Mouse (Mus musculus) lung, postnatal 10 days (tissue): ENCODE data around the gene Vezt.

Experiments
- DNase-seq: peaks from one replicate; pipeline ENCODE4 v3.0.0; 2021

The Vezt gene

DNA sequence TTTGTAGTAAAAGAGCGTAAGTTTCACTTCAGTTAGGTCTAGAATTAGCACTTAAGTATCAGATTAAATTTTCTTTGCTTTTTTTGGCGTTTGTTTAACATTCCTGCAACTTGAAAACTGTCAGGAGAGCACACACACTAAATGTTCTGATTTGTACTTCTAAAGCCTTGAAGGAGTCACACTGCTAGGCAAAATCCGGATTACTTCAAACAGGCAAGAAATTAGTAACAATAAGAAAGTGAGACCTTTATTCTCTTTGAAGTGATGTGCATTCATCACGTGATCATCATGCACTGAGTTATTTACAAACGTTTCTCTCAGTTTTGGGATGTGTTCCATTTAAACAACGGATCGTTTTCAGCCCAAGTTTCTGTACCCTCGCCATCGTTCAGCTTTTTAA is 1.6 kb upstream of the Vezt start:
- no peak for DNase-seq

DNA sequence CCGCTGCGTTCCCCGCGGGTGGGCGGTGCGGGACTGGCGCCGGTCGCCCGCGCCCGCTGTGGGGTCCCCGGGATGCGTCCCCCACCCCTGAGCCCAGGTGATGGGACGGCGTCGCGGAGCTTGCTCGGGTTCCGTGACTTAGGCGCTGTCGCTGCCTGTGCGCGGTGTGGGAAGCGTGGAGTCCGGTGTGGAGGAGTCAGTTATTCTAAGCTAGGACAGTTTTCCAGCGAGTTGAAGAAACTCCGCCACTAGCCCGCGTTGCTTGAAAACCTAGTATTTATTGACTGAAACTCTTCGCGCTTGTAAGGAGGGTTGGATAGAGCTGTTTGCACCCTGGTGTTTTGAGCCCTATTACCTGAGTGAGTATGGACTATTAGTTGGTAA is 750 bp upstream of the Vezt start:
- no peak for DNase-seq

DNA sequence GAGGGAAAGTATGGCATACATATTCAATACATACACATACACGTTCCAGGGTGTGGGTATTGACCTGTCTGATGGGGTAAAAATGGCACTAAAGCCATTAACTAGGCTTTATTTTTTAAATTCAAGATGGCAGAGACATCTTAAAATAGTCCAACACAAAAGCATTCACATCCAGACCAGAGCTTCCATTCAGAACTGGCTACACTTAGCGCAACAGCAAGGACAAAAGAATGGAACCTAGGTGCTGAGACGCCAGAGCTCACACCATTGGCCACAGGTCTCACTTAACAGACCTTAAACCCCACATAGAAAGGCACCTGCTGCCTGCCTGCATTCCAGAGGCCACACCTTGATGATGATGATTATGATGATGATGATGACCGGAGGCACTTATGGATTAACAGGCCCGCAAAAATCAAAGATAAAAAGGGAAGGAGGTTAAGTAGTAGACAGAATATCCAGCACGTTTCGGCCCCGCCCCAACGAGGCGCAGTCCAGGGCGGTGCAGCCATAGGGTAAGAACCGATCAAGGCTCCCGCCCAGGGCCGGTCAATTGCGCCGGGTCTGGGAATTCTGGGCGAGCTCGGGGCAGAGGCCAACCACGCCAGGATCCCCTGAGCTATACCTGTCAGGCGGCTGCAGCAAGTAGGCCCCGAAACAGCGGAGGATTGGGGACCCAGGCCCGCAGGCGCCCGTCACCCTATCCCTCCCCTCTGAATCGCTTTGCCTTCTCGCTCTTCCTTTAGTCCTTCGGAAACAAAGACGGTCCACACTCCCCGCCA is 550 bp downstream of the Vezt start:
- DNase-seq = peak; percentile 74

DNA sequence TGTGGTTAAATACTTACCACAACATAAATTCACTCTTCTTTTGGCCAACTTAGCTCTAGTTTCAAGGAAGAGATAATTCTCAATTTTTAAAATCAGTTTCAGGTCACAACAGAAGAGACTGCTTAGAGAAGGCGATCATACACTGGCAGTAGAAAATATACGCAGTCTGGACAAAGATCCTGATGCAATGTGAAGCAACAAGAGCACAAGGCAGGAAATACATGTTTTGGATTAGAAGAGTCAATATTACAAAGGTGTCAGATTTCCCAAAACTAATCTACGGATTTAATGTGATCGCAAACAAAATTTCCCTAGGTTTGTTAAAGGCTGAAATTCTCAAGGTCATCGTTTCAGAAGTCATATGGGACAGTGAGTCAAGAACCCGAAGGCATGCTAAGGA is 4.5 kb downstream of the Vezt start:
- DNase-seq = no peak

DNA sequence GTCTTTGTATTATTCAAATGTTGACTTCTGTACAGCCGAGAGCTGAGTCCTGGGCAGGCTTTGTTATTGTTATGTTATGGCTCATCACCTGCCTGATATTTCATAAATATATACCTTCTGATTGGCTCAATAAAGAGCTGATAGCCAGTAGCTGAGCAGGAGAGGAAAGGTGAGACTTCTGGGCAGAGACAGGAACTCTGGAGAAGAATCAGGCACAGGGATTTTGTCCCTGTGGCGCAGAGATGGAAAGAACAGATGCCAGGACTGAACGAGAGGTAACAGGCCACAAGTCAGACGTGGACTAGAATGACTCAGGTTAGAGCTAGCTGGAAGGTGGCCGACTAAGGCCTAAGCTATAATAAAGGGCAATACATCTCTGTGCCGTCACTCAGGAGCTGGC is 7.1 kb downstream of the Vezt start:
- DNase-seq = no peak

DNA sequence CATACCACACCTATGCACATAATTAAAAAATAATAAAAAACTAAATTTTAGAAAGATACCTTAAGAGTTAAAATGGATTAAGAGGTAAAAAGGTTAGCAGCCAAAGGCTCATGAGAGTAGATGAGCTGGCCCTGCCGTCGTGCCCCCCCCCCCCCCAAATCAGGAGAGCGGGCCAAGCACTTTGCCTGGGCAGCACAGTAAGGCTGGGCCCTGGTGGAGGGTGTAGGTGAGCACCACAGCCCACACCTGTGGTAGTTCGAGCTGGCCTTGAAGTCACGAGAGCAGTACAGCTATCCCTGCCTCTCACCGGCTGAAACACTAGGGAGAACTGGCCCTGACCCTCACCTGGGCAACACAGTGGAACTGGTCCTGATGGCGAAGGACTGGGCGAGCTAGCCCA is 10.5 kb downstream of the Vezt start:
- DNase-seq = no peak

DNA sequence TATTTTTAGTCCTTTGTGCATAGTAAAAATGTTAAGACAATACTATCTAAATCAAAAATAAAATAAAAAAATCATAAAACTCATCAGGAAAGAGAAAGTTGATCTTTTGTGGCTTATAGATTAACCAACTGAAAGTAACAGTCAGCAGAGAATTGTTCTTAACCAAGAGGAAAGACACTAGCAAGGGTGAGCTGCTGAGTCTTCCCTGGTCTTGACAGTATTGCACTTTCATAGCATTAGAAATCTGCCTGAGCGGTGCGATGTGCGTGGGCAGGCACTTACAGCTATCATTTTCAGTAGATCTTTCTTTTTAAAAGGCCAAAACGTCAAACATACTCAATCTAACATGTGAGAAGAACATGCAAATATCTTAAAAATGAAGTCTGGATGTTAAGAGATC is 14.6 kb downstream of the Vezt start:
- DNase-seq = no peak

DNA sequence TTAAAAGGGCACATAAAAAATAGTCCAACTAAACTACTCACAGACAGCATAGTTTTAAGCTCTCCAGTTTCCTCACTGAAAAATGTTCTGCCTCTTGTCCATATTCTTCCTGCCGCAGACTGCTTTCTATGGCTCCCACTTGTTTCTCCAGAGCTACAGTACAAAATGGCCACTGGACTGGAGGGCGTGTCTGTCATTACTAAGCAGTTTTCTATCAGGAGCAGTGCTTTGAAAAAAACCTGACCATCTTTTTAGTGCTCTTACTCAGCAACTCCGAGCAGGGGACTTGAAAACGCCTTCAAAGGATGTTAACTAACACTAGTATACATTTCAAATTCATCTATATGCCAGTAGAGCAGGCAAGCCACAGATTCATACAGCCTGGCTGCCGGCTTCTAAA is 15.0 kb downstream of the Vezt start:
- no peak for DNase-seq

DNA sequence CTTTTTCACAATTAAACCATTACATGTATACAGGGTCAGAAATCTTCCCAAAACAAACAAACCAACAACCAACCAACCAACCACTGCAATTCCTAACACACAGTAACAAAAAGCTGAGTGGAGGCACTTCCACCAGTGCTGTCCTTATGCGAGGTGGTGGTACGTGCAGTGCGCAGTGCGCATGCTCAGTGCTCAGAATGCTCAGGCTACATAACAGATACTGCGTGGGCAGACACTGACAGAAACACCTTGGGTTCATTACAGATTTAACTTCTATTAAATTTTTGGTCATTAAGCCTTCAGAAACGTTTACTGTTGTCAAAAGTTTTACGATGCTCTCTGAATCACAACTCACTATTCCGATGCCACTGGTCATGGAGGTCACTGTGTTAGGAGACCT is 18.2 kb downstream of the Vezt start:
- no peak for DNase-seq

DNA sequence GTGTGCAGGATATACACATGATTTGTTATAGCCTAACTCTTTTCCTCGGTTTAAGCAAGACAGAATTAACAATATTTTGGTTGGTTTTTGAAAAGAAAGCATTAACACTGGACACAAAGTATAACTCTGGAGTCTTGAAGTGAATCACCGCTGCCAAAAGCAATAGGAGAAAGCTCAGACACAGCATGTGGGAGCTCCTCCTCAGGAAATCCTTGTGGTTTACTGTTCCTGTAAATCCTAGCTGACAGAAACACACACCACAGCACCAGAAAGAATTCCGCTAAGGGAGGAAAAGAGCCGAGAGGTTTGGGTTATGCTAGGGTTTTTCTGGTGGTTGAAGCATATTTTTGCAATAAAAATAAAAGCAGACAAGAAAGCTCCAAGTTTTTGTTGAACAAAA is 21.4 kb downstream of the Vezt start:
- no peak for DNase-seq

DNA sequence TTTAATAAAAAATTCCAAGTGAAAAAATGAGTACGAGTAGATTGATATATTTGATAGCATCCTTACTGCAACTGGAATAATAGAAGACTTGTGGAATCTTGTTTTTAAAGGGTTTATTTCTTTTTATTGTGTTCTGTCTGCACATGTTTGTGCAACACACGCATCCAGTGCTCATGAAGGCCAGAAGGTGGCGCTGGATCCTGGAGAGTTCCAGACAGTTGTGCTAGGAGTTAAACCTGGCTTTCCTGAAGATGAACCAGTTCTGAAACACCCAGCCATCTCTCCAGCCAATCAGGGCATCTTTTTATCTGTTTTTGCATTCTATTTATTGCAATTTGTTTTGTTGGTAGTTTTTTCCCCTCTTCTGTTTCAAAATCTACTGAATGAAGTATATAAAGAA is 22.4 kb downstream of the Vezt start:
- peak; percentile 79 for DNase-seq

DNA sequence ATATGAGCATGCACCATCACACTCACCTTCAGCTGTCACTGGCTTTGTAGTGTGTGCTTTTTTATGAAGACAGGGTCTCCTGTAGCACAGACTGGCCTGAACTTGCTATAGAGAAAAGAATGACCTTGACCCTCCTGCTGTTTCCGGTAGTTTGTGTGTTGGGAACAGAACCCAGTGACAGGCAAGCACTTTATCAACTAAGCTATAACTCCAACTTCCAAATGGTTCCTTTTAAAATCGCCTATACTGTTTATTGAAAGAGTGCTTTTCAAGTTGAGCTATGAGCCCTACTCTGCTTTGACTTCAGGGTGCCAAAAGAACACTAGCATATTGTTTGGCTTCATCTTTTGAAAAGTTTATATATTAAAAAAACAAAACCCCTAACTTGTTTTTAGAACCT is 24.6 kb downstream of the Vezt start:
- DNase-seq = no peak

DNA sequence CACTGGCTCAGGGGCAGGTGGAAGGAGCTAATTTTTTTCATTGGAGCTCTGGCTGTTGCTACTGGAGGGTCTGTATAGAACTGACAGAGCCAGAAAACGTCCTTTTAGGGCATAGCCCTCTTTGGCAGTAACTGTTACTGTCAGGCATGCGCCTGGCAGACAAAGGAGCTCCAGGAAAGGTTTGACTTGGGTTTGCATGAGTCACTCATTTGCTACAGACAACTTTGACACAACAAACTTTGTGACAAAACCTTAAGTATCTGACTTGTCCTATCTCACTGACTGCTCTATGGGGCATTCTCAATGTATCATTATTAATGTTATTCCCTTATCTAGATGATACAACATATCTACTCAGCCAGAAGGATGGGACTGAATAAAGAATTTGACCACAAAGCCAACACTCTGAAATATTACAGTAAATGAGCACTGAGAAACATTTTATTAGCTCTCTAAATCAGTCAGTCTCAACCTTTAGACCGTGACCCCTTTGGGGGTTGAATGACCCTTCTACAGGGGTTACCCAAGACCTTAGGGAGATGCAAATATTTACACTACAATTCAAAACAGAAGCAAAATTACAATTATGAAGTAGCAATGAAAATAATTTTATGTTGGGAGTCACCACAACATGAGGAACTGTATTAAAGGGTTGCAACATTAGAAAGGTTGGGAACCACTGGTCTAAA is 25.5 kb downstream of the Vezt start:
- DNase-seq = no peak

DNA sequence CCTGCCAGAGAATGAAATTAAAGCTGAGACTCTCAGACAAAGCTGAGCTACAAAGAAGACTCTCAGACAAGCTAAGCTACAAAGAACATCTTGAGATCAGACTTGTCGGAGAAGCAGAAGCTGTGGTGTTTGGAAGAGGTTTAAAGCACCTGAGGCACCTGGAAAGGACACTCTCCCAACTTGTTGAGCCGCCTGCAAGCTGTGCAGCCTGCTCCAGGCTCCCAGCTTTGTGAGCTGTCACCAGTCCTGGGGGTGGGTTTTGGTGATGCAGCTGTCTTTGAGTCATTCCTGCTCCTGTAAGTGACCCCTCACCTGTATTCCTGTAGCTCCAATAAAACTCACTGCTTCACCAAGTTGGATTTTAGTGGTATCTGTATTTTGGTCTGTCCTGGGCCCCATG is 27.3 kb downstream of the Vezt start:
- DNase-seq = no peak

DNA sequence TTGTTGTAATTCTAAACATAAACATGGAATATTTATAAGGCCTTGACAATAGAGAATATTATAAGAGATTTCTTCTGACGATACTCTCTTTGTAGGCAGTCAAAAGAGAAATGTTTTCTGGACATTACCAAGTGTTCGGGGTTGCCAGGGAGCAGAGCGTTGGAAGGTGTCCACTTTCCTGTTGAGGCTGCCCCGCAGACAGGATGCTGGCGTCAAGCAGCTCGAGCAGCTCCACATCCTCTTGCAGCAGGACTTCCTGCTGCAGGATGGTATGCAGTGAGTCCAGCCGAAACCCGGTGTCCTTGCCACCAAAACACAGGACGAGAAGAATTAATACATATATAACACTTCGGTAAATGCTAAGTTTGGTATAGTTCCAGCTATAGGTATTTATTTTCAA is 35.4 kb downstream of the Vezt start:
- peak; percentile 57 for DNase-seq

DNA sequence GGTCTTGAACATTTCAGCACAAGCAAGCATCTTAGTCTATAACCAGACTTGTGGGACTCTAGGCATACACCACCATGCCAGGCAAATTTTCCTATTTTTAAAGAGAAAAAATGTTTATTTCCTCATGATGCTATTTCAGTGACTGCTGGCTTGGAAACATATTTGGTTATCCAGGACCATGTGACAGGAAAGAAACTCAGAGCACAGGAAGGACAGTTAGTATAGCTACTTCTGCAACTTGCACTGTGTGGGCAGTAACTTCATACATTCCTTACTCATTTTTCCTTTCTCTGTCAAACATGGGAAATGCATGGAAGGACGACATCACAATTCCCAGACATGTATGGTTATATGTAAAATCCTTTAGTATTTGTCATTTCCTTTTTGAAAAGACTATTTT is 36.3 kb downstream of the Vezt start:
- DNase-seq = no peak

DNA sequence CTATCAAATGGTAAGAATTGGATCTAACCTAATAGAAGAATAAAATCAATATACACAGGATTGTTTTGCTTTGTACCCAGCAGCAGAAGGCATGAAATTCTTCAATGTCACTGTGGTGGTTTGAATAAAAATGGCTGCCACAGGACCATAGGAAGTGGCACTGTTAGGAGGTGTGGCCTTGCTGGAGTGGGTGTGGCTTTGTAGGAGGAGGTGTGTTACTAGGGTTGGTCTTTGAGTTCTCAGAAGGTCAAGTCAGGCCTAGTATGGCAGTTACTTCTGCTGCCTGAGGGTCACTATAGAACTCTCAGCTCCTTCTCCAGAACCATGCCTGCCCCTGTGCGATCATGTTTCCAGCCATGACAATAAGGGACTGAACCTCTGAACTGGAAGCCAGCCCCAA is 40.5 kb downstream of the Vezt start:
- no peak for DNase-seq

DNA sequence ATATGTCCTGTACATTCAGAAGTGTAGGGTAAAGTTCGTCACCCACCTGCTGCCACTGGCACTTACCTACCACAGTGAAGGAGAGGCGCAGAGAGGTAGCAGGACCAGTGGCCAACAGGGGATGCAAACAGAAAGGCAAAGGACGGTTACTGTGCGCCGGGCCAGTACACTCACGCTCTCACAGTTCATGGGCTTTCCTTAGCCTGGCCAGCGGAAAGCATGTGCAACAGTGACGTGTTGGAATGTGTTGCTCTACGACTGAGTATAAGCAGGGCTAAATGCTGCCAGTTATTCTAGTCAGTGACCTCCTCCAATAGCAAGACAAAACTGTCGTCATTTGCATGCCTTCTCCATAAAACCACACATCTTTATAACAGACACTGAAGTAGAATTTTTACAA is 41.5 kb downstream of the Vezt start:
- DNase-seq = no peak

DNA sequence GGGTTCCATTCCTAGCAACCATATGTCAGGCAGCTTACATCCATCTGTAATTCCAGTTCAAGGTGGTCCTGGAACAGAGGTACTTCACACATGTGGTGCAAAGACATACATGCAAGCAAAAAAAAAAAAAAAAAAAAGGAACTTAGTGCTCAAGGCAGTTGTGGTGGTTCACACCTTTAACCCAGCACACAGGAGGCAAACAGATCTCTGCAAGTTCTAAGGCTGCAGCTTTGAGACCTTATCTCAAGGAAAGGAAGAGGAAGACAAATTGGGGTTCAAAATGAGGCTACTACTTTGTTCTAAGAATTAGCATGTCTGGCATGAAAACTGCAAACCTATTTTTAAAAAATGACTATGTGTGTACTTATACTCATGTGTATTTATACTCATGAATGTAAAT is 50.3 kb downstream of the Vezt start:
- DNase-seq = no peak

DNA sequence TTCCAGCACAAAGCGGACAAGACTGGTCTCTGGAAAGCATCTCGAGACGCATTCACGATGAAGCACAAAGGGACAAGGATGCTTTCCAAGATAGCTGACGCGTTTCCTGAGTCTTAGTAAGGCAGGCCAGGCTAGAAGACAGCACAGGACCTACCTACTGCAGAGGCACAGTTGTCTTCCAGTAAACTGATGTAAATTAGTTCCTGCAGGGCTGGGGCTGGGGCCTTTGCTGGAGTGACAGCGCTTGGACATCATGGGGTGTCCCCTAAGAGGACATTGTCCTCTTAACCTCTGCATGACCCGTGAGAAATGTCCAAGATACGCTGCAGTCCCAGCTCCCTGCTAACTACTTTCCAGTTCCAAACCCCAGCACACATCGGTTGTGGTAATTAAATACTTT is 66.3 kb downstream of the Vezt start:
- no peak for DNase-seq

DNA sequence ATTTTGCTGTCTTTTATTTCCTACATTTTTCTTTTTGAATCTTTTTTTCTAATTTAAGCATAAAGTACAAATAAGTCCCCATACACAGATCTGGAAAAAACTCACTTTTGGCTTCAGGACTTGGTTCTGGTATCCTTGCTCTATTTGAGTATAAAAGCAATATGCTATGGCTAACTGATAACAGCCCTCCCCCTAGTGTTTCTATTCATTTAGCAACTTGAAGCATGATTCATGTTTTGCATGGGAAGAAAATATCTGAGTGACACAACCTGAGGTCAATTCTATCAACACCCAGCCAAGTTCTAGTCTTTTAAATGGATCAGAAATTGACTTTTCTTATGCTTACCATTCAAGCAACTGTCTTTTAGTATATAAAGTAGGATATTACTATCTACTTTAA is 68.1 kb downstream of the Vezt start:
- no peak for DNase-seq

DNA sequence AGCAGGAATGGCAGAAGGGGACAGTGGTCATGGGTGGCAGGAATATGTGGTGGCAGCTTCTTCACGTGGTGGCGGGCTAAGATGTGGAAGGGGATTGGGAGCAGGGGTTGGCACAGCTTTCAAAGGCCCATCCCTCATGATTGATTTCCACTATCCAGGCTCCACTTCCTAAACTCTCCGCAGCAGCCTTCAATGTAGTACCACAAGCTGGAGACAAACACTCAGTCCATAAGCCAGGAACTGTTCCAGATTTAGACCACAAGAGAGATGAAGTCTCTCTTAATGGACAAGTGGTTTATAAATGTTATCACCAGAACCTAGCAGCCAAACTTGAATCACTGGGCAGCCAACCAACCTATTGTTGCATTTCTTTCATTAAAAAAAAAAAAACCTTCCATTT is 81.6 kb downstream of the Vezt start:
- DNase-seq = peak; percentile 21

DNA sequence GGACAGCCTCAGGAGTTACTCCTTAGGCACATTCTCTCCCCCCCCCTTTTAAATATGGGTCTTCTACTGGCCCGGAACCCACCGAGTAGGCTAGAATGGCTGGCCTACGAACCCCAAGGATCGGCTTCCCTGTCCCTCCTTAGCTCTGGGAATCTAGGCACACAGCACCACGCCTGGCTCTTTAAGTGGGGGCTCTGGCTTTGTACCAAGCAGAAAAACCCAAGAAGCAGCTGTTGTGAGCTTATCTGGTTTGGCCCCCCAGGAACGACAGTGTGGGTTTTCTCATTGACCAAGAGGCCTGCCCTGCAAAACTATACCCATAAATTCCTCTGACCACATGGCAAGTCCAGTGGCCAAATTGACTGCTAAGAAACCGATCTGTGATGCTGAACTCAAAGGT is 82.1 kb downstream of the Vezt start:
- no peak for DNase-seq

DNA sequence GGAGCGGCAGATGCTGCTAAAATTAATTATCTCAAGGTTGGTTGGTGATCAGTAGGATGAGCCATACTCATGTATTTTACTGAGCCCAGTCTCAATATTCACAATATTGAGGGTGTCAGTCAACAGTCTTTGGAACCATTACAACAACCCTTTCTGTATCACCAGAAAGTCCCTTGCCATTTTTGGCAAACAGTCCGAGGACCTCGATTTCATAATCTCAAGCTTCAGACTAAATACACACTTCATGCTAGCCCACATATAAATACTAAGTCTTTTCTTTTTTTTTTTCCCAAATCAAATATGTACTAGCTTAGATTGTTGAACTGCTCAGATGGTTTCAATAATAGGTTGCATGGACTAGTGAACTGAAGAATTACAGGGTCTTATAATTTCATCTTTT is 84.6 kb downstream of the Vezt start:
- DNase-seq = peak; percentile 38

DNA sequence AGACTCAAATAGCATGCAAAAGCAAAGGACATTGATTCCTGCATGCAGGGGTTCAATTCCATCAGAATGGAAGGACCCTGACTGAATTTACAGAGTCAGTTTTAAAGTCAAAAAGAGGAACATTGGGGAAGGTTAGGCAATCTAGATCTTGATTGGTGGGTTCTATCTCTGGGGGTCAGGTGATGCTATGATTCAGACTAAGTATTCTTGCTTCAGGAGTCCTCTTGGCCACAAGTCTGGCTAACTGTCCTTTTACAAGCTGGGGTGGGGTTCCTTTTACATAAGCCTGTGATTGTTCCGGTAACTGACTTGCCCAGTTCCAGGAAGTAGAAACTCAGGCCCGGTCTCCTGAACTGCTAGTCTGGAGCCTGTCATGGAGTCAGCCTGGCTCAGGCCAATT is 85.7 kb downstream of the Vezt start:
- DNase-seq = no peak
